Mouse (Mus musculus): ENCODE data around the gene Cd300c. TPM values are rescaled to one million over a fixed set of nuclear protein-coding genes. Genes with fewer than 3 reads are reported as not detected.
"Not testable (repeated sequence)": the region's sequence is repeated elsewhere in the genome, so short reads cannot be mapped to it uniquely, and the experiment has no call there.

The Cd300c gene
- polyA plus RNA-seq, 1 experiment from 2014 or later = not detected

GRCm38 (mm10) chr11:114923961-114924360 lies 45.0 kb downstream of the Cd300c start:
- Histone ChIP-seq H3K9me3 (no peaks in the 10 kb centered on the region), H3K36me3 (no peaks in the 10 kb centered on the region), H3K27ac (no peak overlapping the region), H3K4me3 (no peak overlapping the region), H3K4me1 (replicated peaks) (no peaks in the 10 kb centered on the region), H3K27me3 (ENCODE audit: insufficient read depth, poor library complexity, severe bottlenecking) (no peaks in the 10 kb centered on the region)
- WGBS = 71% methylated on average over 4 of the region's 4 CpGs
- peak; percentile 13 for DNase-seq (ENCODE audit: low spot score)

GRCm38 (mm10) chr11:114922439-114922838 lies 46.5 kb downstream of the Cd300c start:
- Histone ChIP-seq H3K27ac (no peak overlapping the region), H3K4me1 (replicated peaks) (no peaks in the 10 kb centered on the region), H3K4me3 (no peak overlapping the region), H3K27me3 (ENCODE audit: insufficient read depth, poor library complexity, severe bottlenecking) (no peaks in the 10 kb centered on the region), H3K9me3 (no peaks in the 10 kb centered on the region), H3K36me3 (no peaks in the 10 kb centered on the region)
- DNase-seq (ENCODE audit: low spot score) = no peak
- 80% methylated on average over 4 of the region's 4 CpGs for WGBS

GRCm38 (mm10) chr11:114917120-114917519 lies 51.8 kb downstream of the Cd300c start:
- H3K9me3 ChIP-seq = no peaks in the 10 kb centered on the region
- H3K36me3 ChIP-seq = no peaks in the 10 kb centered on the region
- no peaks in the 10 kb centered on the region for H3K4me1 ChIP-seq (replicated peaks)
- H3K27ac ChIP-seq = no peak overlapping the region
- no peak overlapping the region for H3K4me3 ChIP-seq
- peaks cover 9% of the 10 kb centered on the region; the same call in 1 of the 2 replicates for H3K27me3 ChIP-seq (ENCODE audit: insufficient read depth, poor library complexity, severe bottlenecking)
- WGBS = 88% methylated on average over 6 of the region's 6 CpGs
- DNase-seq (ENCODE audit: low spot score) = no peak

- Histone ChIP-seq H3K4me3 (no peak overlapping the region), H3K27ac (no peak overlapping the region), H3K27me3 (ENCODE audit: insufficient read depth, poor library complexity, severe bottlenecking) (peaks cover 9% of the 10 kb centered on the region; the same call in 1 of the 2 replicates), H3K36me3 (no peaks in the 10 kb centered on the region), H3K4me1 (replicated peaks) (no peaks in the 10 kb centered on the region), H3K9me3 (no peaks in the 10 kb centered on the region)
- DNase-seq (ENCODE audit: low spot score) = no peak
- WGBS = 67% methylated on average over 7 of the region's 7 CpGs
Measured at GRCm38 (mm10) chr11:114914978-114915377, 54.0 kb downstream of the Cd300c start.

GRCm38 (mm10) chr11:114912847-114913246 lies 56.1 kb downstream of the Cd300c start:
- Histone ChIP-seq H3K9me3 (no peaks in the 10 kb centered on the region), H3K27ac (no peak overlapping the region), H3K4me1 (replicated peaks) (no peaks in the 10 kb centered on the region), H3K4me3 (no peak overlapping the region), H3K36me3 (no peaks in the 10 kb centered on the region), H3K27me3 (ENCODE audit: insufficient read depth, poor library complexity, severe bottlenecking) (peaks cover 9% of the 10 kb centered on the region; the same call in 1 of the 2 replicates)
- DNase-seq (ENCODE audit: low spot score) = peak; percentile 85
- 19% methylated on average over 9 of the region's 9 CpGs for WGBS

GRCm38 (mm10) chr11:114909538-114909937 lies 59.4 kb downstream of the Cd300c start:
- 51% methylated on average over 3 of the region's 3 CpGs for WGBS

GRCm38 (mm10) chr11:114908086-114908485 lies 60.9 kb downstream of the Cd300c start:
- Histone ChIP-seq H3K4me3 (no peak overlapping the region), H3K27me3 (ENCODE audit: insufficient read depth, poor library complexity, severe bottlenecking) (no peaks in the 10 kb centered on the region; the same call in none of the 2 replicates), H3K36me3 (no peaks in the 10 kb centered on the region), H3K9me3 (no peaks in the 10 kb centered on the region), H3K27ac (no peak overlapping the region), H3K4me1 (replicated peaks) (no peaks in the 10 kb centered on the region)
- no peak for DNase-seq (ENCODE audit: low spot score)
- 65% methylated on average over 4 of the region's 4 CpGs for WGBS

More at GRCm38 (mm10) chr11:114909538-114909937, 59.4 kb downstream of the Cd300c start:
- not testable (repeated sequence) for H3K9me3 ChIP-seq; H3K27me3 ChIP-seq (ENCODE audit: insufficient read depth, poor library complexity, severe bottlenecking); H3K36me3 ChIP-seq; H3K4me1 ChIP-seq (replicated peaks); H3K4me3 ChIP-seq; H3K27ac ChIP-seq
- peak; percentile 12 for DNase-seq (ENCODE audit: low spot score)

GRCm38 (mm10) chr11:114907567-114907966 lies 61.4 kb downstream of the Cd300c start:
- WGBS = 79% methylated on average over 4 of the region's 4 CpGs
- no peaks in the 10 kb centered on the region for H3K4me1 ChIP-seq (replicated peaks)
- H3K36me3 ChIP-seq = no peaks in the 10 kb centered on the region
- H3K4me3 ChIP-seq = no peak overlapping the region
- H3K9me3 ChIP-seq = no peaks in the 10 kb centered on the region
- no peak for DNase-seq (ENCODE audit: low spot score)
- no peak overlapping the region for H3K27ac ChIP-seq
- no peaks in the 10 kb centered on the region; the same call in none of the 2 replicates for H3K27me3 ChIP-seq (ENCODE audit: insufficient read depth, poor library complexity, severe bottlenecking)

Other genes starting within 250 kb of the Cd300c start
- gene Dnaic2, start 241.7 kb downstream of the Cd300c start, polyA plus RNA-seq (2016; fragmentation: Nextera tagmentation; extraction: Ambion mirVana) = 4.0 and 6.3 TPM in 2 replicates
- gene Kif19a, start 203.8 kb downstream of the Cd300c start, polyA plus RNA-seq (2016; fragmentation: Nextera tagmentation; extraction: Ambion mirVana) = 1.1 and 3.8 TPM in 2 replicates
- 50.8 and 60.0 TPM in 2 replicates for gene Btbd17, start 173.2 kb downstream of the Cd300c start, polyA plus RNA-seq (2016; fragmentation: Nextera tagmentation; extraction: Ambion mirVana)
- gene Gpr142, start 170.2 kb downstream of the Cd300c start, polyA plus RNA-seq (2016; fragmentation: Nextera tagmentation; extraction: Ambion mirVana) = 0.37 and 0.77 TPM in 2 replicates
- gene Gprc5c, start 118.0 kb downstream of the Cd300c start, polyA plus RNA-seq (2016; fragmentation: Nextera tagmentation; extraction: Ambion mirVana) = 31.5 and 42.9 TPM in 2 replicates
- gene Cd300a, start 79.1 kb downstream of the Cd300c start, polyA plus RNA-seq (2016; fragmentation: Nextera tagmentation; extraction: Ambion mirVana) = 0.81 and 1.0 TPM in 2 replicates
- gene Cd300lb, start 34.8 kb downstream of the Cd300c start, polyA plus RNA-seq (2016; fragmentation: Nextera tagmentation; extraction: Ambion mirVana) = 0.05 and 0.06 TPM in 2 replicates
- 0.08 TPM in 1 of 2 replicates, not detected in the other for gene Cd300ld, start 20.8 kb upstream of the Cd300c start, polyA plus RNA-seq (2016; fragmentation: Nextera tagmentation; extraction: Ambion mirVana)
- 0.76 and 1.1 TPM in 2 replicates for gene Cd300c2, start 32.7 kb upstream of the Cd300c start, polyA plus RNA-seq (2016; fragmentation: Nextera tagmentation; extraction: Ambion mirVana)
- not detected in 2 replicates for gene Cd300ld2, start 47.0 kb upstream of the Cd300c start, polyA plus RNA-seq (2016; fragmentation: Nextera tagmentation; extraction: Ambion mirVana)
- gene Cd300ld4, start 57.9 kb upstream of the Cd300c start, polyA plus RNA-seq (2016; fragmentation: Nextera tagmentation; extraction: Ambion mirVana) = not detected in 2 replicates
- not detected in 2 replicates for gene Cd300ld5, start 68.6 kb upstream of the Cd300c start, polyA plus RNA-seq (2016; fragmentation: Nextera tagmentation; extraction: Ambion mirVana)
- not detected in 2 replicates for gene Cd300ld3, start 79.3 kb upstream of the Cd300c start, polyA plus RNA-seq (2016; fragmentation: Nextera tagmentation; extraction: Ambion mirVana)
- not detected in 2 replicates for gene Cd300e, start 93.0 kb upstream of the Cd300c start, polyA plus RNA-seq (2016; fragmentation: Nextera tagmentation; extraction: Ambion mirVana)
- 0.44 and 1.4 TPM in 2 replicates for gene Rab37, start 122.3 kb upstream of the Cd300c start, polyA plus RNA-seq (2016; fragmentation: Nextera tagmentation; extraction: Ambion mirVana)
- 0.11 TPM in 1 of 2 replicates, not detected in the other for gene Cd300lf, start 164.8 kb upstream of the Cd300c start, polyA plus RNA-seq (2016; fragmentation: Nextera tagmentation; extraction: Ambion mirVana)
- gene Slc9a3r1, start 194.2 kb upstream of the Cd300c start, polyA plus RNA-seq (2016; fragmentation: Nextera tagmentation; extraction: Ambion mirVana) = 39.6 and 49.8 TPM in 2 replicates
- 6.9 and 10.6 TPM in 2 replicates for gene Tmem104, start 218.3 kb upstream of the Cd300c start, polyA plus RNA-seq (2016; fragmentation: Nextera tagmentation; extraction: Ambion mirVana)
- gene Nat9, start 218.7 kb upstream of the Cd300c start, polyA plus RNA-seq (2016; fragmentation: Nextera tagmentation; extraction: Ambion mirVana) = 18.7 and 24.3 TPM in 2 replicates